Mouse (Mus musculus) liver, embryonic 16.5 days (tissue): Measurements from ENCODE around the gene Pygm. TPM values are rescaled to one million over a fixed set of nuclear protein-coding genes. Genes with fewer than 3 reads are reported as not detected.

Source experiments
- ATAC-seq: fragments of 200-750 bp; cut with Nextera tagmentation; 2 replicates; pipeline ENCODE4 v1.8.0; 2017; ENCODE audit warnings: low read depth, mild to moderate bottlenecking, moderate number of reproducible peaks, moderate library complexity
- H3K27ac ChIP-seq: fragments of 300-500 bp; sonication (generic); 2 replicates; pipeline ENCODE4 v1.5.1; 2014; ENCODE audit warnings: mild to moderate bottlenecking, low read length
- H3K27me3 ChIP-seq: fragments of 300-500 bp; sonication (generic); 2 replicates; pipeline ENCODE4 v1.6.1; 2014; ENCODE audit warnings: low read depth, low read length, mixed read lengths; ENCODE audit not compliant: control insufficient read depth, insufficient read depth
- H3K36me3 ChIP-seq: fragments of 300-500 bp; sonication (generic); 2 replicates; pipeline ENCODE4 v1.6.1; 2014; ENCODE audit warnings: mild to moderate bottlenecking; ENCODE audit not compliant: control insufficient read depth, insufficient read depth
- H3K4me1 ChIP-seq: fragments of 300-500 bp; sonication (generic); 2 replicates; pipeline ENCODE4 v1.6.1; 2014; ENCODE audit warnings: low read depth, low read length, mixed read lengths; ENCODE audit not compliant: control insufficient read depth
- H3K4me2 ChIP-seq: fragments of 300-500 bp; sonication (generic); 2 replicates; pipeline ENCODE4 v1.6.1; 2014; ENCODE audit warnings: low read depth, low read length, mixed read lengths
- H3K4me3 ChIP-seq: fragments of 300-500 bp; sonication (generic); 2 replicates; pipeline ENCODE4 v1.5.1; 2014; ENCODE audit warnings: low read depth, mild to moderate bottlenecking, low read length
- H3K9ac ChIP-seq: fragments of 300-500 bp; sonication (generic); 2 replicates; pipeline ENCODE4 v1.6.1; 2014; ENCODE audit warnings: low read depth, low read length
- H3K9me3 ChIP-seq: fragments of 300-500 bp; sonication (generic); replicated peaks from 2 replicates; pipeline ENCODE4 v1.6.1; 2016; ENCODE audit warnings: low read length; ENCODE audit not compliant: control insufficient read depth
- WGBS: fragments of 180-500 bp; shearing (Covaris S2); extraction: QIAGEN DNeasy Blood & Tissue Kit; methylation state at CpG from one replicate; pipeline ENCODE4 v1.1.7; 2014; ENCODE audit not compliant: insufficient replicate concordance; 5-methylcytosine and 5-hydroxymethylcytosine counted together
- polyA plus RNA-seq: library from polyadenylated mRNA; unstranded; fragments of >200 nt; fragmentation: Nextera tagmentation; extraction: Ambion mirVana; gene quantifications from 2 replicates; pipeline ENCODE4 v1.2.1, GENCODE M21; 2015

Pygm gene
- polyA plus RNA-seq: 5.8 and 11.2 TPM in 2 replicates

- Histone ChIP-seq H3K4me3 (no peak within 1 kb of the TSS), H3K9ac (no peak within 1 kb of the TSS), H3K27ac (no peak within 1 kb of the TSS), H3K4me1 (no peaks in the 10 kb centered on the region; the same call in none of the 2 replicates), H3K9me3 (no peaks in the 10 kb centered on the region), H3K27me3 (no peaks in the 10 kb centered on the region), H3K36me3 (no peaks in the 10 kb centered on the region), H3K4me2 (no peak within 1 kb of the TSS)
- 0 out of 2 replicates have a peak, but pooled peaks have one; percentile 19 for ATAC-seq
- WGBS: 24% methylated on average over 7 of the region's 7 CpGs
These were observed at the start of gene Pygm for GRCm38 (mm10) chr19:6384128-6384527. Pygm (plus strand) TSS chr19:6384399.

- under 1% methylated on average over 43 of the region's 43 CpGs for WGBS
- H3K4me3 ChIP-seq: peak within 1 kb of the TSS; percentile 84
- peak within 1 kb of the TSS; percentile 86 for H3K9ac ChIP-seq
- H3K4me1 ChIP-seq: peaks cover 40% of the 10 kb centered on the region
- H3K9me3 ChIP-seq: no peaks in the 10 kb centered on the region
- ATAC-seq: peak; percentile 90
- H3K36me3 ChIP-seq: peaks cover 10% of the 10 kb centered on the region
- H3K4me2 ChIP-seq: peak within 1 kb of the TSS; percentile 95
- H3K27ac ChIP-seq: peak within 1 kb of the TSS; percentile 75
- no peaks in the 10 kb centered on the region for H3K27me3 ChIP-seq
These were observed 49.3 kb upstream of the Pygm start, which contains the start of gene Men1 for GRCm38 (mm10) chr19:6334673-6335457. Men1 (plus strand) TSS chr19:6334979.

- peak; percentile 24 for ATAC-seq
- Histone ChIP-seq H3K27ac (peak overlapping the region; percentile 73), H3K9me3 (no peaks in the 10 kb centered on the region), H3K4me3 (peak overlapping the region; percentile 84), H3K4me2 (peak overlapping the region; percentile 95), H3K4me1 (peaks cover 46% of the 10 kb centered on the region), H3K36me3 (peaks cover 10% of the 10 kb centered on the region), H3K9ac (peak overlapping the region; percentile 86), H3K27me3 (no peaks in the 10 kb centered on the region)
- WGBS: under 1% methylated on average over 25 of the region's 25 CpGs
These were observed 48.8 kb upstream of the Pygm start for GRCm38 (mm10) chr19:6335458-6335827.

- H3K27ac ChIP-seq: no peak overlapping the region
- ATAC-seq: no peak
- H3K9me3 ChIP-seq: no peaks in the 10 kb centered on the region
- H3K4me3 ChIP-seq: no peak overlapping the region
- 82% methylated on average over 10 of the region's 10 CpGs for WGBS
- no peak overlapping the region for H3K4me2 ChIP-seq
- peaks cover 54% of the 10 kb centered on the region for H3K4me1 ChIP-seq
- H3K36me3 ChIP-seq: peaks cover 10% of the 10 kb centered on the region
- no peaks in the 10 kb centered on the region for H3K27me3 ChIP-seq
- H3K9ac ChIP-seq: no peak overlapping the region
These were observed 47.3 kb upstream of the Pygm start for GRCm38 (mm10) chr19:6336920-6337319.

DNA sequence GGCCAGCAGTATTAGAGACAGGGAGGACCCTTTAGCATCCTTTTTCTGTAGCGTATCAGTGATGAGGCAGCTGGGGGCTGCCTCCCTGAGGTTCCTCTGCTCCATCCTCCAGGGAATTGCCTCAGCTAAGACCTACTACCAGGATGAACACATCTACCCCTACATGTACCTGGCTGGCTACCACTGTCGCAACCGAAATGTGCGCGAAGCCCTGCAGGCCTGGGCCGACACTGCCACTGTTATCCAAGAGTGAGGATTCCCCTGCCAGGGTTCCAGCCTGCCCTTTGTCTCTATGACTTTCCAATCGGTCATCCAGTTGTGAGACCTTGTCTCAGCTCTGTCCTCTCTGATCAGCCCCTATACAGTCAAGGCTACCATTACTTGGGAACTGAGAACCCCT is 46.0 kb upstream of the Pygm start:
- H3K27me3 ChIP-seq: no peaks in the 10 kb centered on the region
- no peak overlapping the region for H3K27ac ChIP-seq
- no peak for ATAC-seq
- no peaks in the 10 kb centered on the region for H3K9me3 ChIP-seq
- peaks cover 10% of the 10 kb centered on the region for H3K36me3 ChIP-seq
- H3K4me1 ChIP-seq: peaks cover 59% of the 10 kb centered on the region
- no peak overlapping the region for H3K4me2 ChIP-seq
- 89% methylated on average over 7 of the region's 7 CpGs for WGBS
- H3K4me3 ChIP-seq: no peak overlapping the region
- no peak overlapping the region for H3K9ac ChIP-seq

DNA sequence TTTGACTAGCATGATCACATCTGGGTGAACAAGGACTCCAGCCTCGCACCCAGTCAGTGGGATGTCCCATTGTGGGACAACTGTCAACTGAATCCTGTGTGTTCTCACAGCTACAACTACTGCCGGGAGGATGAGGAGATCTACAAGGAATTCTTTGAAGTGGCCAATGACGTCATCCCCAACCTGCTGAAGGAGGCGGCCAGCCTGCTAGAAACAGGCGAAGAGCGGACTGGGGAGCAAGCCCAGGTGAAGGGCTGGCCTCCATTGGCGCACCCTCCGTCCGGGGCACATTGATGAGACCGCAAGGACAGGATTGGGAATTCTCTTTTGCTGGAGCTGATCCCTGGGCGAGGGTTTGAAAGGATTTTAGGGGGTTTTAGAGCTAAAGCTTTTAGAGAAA is 45.5 kb upstream of the Pygm start:
- no peak overlapping the region for H3K9ac ChIP-seq
- H3K9me3 ChIP-seq: no peaks in the 10 kb centered on the region
- H3K4me3 ChIP-seq: no peak overlapping the region
- no peak for ATAC-seq
- no peak overlapping the region for H3K4me2 ChIP-seq
- peaks cover 62% of the 10 kb centered on the region for H3K4me1 ChIP-seq
- no peak overlapping the region for H3K27ac ChIP-seq
- 84% methylated on average over 11 of the region's 11 CpGs for WGBS
- H3K27me3 ChIP-seq: no peaks in the 10 kb centered on the region
- H3K36me3 ChIP-seq: peaks cover 10% of the 10 kb centered on the region

- no peak for ATAC-seq
- Histone ChIP-seq H3K9me3 (no peaks in the 10 kb centered on the region), H3K4me2 (no peak overlapping the region)
These were observed 45.0 kb upstream of the Pygm start for GRCm38 (mm10) chr19:6339191-6339590.

DNA sequence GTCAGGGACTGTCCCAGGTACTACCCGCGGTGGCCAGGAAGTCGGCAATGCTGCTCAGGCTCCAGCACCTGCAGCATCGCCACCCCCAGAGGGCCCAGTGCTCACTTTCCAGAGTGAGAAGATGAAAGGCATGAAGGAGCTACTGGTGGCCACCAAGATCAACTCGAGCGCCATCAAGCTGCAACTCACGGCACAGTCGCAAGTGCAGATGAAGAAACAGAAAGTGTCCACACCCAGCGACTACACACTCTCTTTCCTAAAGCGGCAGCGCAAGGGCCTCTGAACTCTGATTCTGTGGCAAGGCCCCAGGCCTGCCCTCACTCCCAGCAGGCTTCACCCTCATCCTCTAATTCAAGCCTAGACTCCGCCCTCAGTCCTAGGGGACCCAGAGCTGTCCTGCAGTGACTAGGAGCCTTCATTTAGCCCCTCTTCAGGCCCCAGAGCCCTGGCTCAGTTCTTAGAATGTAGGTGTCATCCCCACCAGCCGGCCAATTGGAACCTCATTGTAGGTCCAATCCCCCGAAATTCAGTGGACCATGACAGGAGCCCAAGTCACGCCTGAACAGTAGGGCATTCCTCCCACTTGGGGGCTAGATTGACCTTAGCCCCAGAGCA is 44.2 kb upstream of the Pygm start:
- Histone ChIP-seq H3K27ac (peak overlapping the region; percentile 76), H3K4me2 (peak overlapping the region; percentile 100), H3K9me3 (no peaks in the 10 kb centered on the region), H3K9ac (peak overlapping the region; percentile 46), H3K36me3 (peaks cover 10% of the 10 kb centered on the region), H3K4me1 (peaks cover 52% of the 10 kb centered on the region), H3K27me3 (no peaks in the 10 kb centered on the region), H3K4me3 (peak overlapping the region; percentile 83)
- no peak for ATAC-seq
- WGBS: 33% methylated on average over 15 of the region's 15 CpGs

More at GRCm38 (mm10) chr19:6339191-6339590, 45.0 kb upstream of the Pygm start:
- WGBS: 78% methylated on average over 6 of the region's 6 CpGs
- peaks cover 10% of the 10 kb centered on the region for H3K36me3 ChIP-seq
- peaks cover 57% of the 10 kb centered on the region for H3K4me1 ChIP-seq
- H3K4me3 ChIP-seq: no peak overlapping the region
- H3K27me3 ChIP-seq: no peaks in the 10 kb centered on the region
- H3K27ac ChIP-seq: no peak overlapping the region; the same call in 1 of the 2 replicates
- H3K9ac ChIP-seq: no peak overlapping the region
